Mouse (Mus musculus): Measurements from ENCODE around the gene Tmem214. TPM values are rescaled to one million over a fixed set of nuclear protein-coding genes. Genes with fewer than 3 reads are reported as not detected.

Gene Tmem214
- total RNA-seq (2021): 10 to 100 TPM; 63.7 to 68.0 TPM
- long read RNA-seq, experiment 1, full-length matches to known transcripts: 92 of 132 reads
- long read RNA-seq, experiment 1, partial matches to known transcripts: 16 of 132 reads
- long read RNA-seq, experiment 1, other reads (novel, unspliced or antisense): 24 of 132 reads
- long read RNA-seq, experiment 2, full-length matches to known transcripts: 76 of 105 reads
- long read RNA-seq, experiment 2, partial matches to known transcripts: 11 of 105 reads
- long read RNA-seq, experiment 2, other reads (novel, unspliced or antisense): 18 of 105 reads

- DNase-seq (ENCODE audit: low spot score in 2 of 2): no peak
These were observed at the start of gene Tmem214 for GRCm38 (mm10) chr5:30867712-30868111. Gene Tmem214 (plus strand): TSS chr5:30868012.

DNA sequence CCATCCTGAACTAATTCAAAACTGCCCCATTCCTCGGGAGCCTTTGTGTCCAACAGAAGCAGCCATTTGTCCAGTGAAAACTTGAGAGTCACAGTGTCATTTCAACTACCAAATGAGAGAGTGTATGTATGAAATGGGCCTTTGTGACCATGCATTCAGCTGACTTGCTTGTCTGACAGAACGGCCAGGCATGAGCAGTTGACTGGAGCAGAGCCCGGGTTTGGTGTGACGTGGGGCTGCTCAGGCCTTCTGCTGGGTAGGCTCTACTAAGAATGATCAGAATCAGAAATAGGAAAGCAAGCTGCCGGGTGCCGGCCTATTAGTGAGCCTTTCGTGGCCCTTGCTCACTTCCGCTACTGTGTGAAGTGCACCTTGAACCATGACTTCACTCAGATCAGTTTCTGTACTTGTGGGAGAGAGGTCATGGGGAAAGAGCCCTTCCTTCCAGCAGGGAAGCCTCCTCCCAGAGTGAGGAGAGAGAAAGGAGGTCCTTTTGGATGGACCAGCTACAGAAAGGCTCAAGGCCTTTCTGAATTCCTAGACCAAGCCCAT is 49.0 kb upstream of the Tmem214 start:
- DNase-seq (ENCODE audit: low spot score in 2 of 2): peak in 1 of 2 experiments; percentile 21

GRCm38 (mm10) chr5:30822689-30823088 is 45.1 kb upstream of the Tmem214 start:
- DNase-seq (ENCODE audit: low spot score in 2 of 2): no peak

- no peak for DNase-seq (ENCODE audit: low spot score in 2 of 2)
These were observed 44.7 kb upstream of the Tmem214 start for GRCm38 (mm10) chr5:30823091-30823490.

DNA sequence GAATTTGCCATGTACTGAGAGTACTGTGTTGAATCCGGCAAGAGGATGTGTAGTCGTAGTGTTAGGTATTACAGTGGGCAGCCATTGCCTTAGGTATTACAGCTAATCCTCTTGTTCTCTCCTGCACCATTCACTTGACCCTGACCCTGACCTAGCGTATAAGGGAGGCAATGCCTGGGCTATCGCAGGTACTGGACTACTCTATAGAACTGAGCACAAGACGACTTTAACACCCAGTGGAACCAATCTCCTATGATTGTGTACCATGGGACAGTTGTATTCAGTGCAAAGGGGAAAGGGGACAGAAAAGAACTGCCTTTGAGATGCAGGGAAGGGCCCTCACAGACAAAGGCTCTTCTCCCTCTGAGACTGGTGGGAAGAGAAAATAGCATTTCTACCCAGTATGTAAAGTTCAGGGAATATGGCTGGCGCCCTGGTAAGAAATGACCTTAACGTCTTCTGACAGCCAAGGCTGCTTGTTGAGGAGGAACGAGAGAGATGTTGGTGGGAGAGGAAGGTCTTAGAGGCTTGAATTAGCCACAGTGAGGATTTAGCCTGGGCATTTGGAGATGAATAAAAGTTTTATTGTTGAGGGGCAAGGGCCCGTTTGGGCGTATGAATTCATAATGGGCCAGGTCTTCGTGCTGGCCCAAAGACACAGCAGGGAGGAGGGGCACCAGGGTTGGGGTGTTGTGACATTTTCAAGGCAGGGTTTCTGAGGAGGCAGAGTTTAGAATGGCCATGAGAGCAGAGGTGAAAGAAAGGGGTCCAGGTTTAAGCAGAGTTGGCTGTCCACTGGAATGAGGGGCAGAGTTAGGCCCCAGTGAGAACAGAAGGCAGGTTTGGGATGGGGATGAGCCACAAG is 43.5 kb upstream of the Tmem214 start:
- DNase-seq (ENCODE audit: low spot score in 2 of 2): no peak

DNA sequence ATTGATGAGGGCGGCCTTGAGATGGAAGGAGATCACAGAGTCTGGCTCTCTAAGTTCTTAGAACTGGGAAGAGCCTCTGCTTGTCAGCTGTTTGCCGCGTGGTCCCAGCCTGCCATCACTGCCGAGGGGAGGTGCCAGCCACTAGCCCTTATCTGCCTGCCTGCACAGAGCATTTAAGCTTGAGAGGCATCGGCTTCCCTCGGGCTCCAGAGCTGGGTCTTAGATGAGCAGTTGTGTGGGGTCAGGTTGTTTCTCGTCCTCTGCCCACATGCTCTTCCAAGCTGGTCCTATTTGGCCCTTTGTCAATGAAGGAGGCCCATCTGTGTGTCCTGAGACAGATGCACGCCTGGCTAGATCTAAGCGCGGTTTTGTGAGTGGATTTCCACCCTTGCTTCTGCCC is 42.6 kb upstream of the Tmem214 start:
- no peak for DNase-seq (ENCODE audit: low spot score in 2 of 2)

GRCm38 (mm10) chr5:30825821-30826220 is 42.0 kb upstream of the Tmem214 start:
- no peak for DNase-seq (ENCODE audit: low spot score in 2 of 2)

GRCm38 (mm10) chr5:30833416-30833815 is 34.4 kb upstream of the Tmem214 start:
- no peak for DNase-seq (ENCODE audit: low spot score in 2 of 2)

DNA sequence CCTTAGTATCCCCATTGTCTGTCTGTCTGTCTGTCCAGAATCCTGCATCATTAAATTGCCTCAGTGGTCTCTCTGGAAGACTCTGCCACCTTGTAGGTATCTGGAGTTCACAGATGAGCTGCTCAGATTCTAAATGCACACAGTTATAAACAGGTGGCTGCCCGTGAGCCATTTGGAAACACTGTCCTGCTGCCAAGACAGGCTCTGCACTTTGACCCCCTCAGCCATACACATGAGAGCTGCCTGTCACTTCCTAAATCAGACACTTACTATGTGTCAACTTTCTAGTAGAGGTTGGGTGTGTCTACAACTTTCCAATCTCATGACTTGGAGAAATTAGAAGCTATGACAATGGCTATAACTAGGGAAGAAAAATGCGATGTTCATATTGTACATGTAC is 28.1 kb upstream of the Tmem214 start:
- no peak for DNase-seq (ENCODE audit: low spot score in 2 of 2)

GRCm38 (mm10) chr5:30841896-30842295 is 25.9 kb upstream of the Tmem214 start:
- DNase-seq (ENCODE audit: low spot score in 2 of 2): no peak

DNA sequence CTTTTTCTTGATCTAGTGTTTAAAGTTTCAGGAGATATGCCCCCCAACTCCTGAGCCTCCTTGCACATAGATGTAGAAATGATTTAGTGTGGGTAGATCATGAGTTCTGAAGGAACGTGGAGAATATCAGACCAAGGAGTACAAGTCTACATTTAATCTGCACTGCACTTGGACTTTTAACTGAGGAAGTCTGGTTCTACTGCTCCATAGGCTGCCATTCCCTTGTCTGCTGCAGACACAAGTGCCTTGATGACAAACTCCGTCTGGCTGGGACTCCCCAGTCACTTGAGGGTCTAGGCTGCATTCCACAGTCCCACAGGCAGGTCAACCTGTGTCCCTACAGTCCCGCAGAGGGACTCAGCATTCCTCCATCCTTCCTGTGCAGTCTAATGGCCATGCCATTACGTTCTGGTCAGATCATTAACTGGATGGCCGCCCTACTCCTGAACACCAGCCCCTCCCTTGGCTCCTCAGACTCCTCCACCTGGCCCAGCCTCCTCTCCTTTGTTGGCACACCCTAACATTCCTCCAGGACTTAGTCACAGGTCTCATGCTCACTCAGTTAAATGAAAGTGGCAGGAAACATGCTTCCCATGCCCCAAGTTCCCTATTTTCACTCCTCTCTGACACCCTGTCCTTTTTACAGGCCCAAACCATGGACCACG is 17.8 kb upstream of the Tmem214 start:
- DNase-seq (ENCODE audit: low spot score in 2 of 2): no peak

DNA sequence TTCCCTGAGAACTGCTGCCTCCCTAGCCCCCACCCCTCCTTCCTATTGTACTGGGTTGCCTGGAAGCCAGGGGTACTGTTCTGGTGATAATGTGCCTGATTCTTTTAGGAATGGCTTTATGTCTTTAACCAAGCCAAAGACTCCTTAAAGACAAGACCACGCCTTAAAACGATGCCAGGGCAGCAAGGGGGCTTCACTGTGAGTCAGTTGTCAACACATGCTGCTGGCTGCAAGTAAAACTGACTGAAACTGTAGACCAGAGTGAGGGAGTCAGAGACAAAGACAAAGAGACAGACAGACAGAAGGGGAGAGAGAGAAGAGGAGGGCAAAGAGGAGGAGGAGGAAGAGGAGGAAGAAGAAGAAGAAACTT is 17.3 kb upstream of the Tmem214 start:
- DNase-seq (ENCODE audit: low spot score in 2 of 2): no peak

- no peak for DNase-seq (ENCODE audit: low spot score in 2 of 2)
These were observed 14.3 kb upstream of the Tmem214 start for GRCm38 (mm10) chr5:30853522-30853921.

GRCm38 (mm10) chr5:30855674-30856073 is 12.1 kb upstream of the Tmem214 start:
- no peak for DNase-seq (ENCODE audit: low spot score in 2 of 2)

DNA sequence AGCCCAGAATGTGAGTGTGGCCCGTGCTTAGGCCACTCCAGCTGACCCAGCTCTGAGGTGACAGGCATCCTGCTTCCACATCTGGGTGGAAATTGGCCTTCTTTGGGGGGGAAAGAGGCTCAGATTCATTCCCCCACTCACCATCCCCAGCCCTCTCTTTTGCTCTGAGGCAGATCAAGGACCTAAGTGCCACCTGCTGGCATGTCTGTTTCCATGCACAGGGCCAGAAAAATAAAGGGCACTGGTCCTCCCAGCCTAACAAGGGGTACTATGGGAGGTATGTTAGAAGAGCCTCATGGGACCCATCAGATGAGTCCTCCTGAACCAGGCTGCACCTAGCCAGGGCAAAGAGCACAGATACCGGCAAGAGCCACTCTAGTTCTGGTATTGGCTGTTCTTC is 11.7 kb upstream of the Tmem214 start:
- no peak for DNase-seq (ENCODE audit: low spot score in 2 of 2)

DNA sequence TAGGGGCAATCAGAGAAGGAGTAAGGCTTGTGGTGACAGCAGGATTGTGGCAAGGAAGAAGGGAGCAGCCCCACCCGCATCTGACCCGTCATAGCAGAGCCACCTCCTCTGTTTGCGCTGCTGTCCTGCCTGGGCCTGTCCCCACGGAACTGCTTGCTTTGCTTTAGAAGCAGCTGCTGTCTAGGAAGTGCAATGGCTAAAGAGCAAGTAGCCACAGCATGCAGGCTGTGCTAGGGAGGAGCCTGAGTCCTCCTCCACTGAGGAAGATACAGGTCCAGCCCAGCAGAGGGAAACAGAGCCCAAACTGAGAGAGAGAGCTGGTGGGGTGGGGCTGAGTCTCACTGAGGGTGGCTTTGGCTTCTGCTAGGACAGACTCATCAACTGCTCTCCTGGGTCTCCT is 4.0 kb upstream of the Tmem214 start:
- no peak for DNase-seq (ENCODE audit: low spot score in 2 of 2)

DNA sequence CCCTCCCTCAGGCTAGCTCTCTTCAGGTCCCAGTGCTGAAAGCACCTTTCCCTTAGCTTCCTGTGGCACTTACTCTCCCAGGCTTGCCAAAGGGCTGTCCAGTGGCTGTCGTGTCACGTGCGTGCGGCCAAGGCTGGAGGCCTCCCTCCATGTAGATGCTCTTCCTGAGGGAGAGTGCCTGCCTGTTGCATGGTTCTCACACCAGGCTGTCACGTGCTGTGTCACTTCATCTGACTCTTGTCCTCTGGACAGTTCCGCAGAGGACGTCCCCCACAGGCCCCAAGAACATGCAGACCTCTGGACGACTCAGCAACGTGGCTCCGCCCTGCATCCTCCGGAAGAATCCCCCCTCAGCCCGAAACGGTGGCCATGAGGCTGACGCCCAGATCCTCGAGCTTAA is 3.5 kb upstream of the Tmem214 start:
- DNase-seq (ENCODE audit: low spot score in 2 of 2): no peak

GRCm38 (mm10) chr5:30866871-30867270 is 941 bp upstream of the Tmem214 start:
- DNase-seq (ENCODE audit: low spot score in 2 of 2): no peak

DNA sequence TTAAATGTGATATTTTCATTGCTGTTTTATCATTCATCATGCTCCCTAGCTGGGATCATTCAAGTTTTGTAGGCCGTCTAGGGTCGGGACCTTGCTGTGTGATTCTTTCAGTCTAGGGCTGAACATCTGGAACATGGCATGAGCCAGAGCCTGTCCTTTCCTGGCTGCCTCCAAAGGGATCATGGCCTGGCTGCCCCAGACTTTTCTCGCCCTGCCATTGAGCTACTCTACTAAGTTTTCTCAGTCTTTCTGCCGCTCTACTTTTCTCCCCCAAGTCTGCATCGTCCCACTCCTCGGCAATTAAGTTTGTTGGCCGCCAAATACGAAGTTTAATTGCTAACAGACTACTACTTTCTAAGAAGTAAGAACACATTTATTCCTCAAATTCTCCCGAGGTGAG is 1.2 kb downstream of the Tmem214 start:
- no peak for DNase-seq (ENCODE audit: low spot score in 2 of 2)

DNA sequence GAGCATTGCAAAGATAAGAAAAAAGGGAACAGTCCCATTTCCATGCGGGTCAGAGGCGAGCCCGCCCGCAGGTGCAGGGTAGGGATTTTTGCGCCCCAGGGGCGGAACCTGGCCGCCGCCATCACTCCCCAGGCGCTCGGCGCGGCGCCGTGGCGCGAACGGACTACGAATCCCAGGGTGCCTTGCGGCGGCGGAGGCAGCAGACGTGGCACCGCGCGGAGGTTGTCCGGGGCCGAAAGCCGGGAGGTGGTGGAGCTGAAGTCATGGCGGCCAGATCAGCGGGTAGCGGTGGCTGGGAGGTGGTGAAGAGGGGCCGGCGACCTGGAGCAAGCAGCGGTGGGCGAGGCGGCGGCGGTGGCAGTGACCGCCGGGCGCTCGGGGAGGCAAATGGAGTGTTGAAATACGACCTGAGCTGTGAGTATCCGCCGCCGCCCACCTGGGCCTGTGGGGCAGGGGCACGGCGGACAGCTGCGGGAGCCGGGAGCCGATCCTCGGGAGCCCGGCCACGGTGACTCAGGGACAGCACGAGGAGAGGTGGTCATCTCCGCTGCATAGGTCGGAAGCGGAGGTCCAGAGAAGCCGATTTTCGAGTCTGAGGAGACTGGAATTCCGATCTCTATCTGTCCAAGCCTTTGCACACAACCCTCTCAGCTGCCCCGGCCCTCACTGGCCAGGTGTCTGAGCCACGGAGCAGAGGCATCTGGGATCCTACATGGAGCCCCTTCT is 1.8 kb downstream of the Tmem214 start:
- DNase-seq (ENCODE audit: low spot score in 2 of 2): peak; percentile 94 to 96

- no peak for DNase-seq (ENCODE audit: low spot score in 2 of 2)
These were observed 2.3 kb downstream of the Tmem214 start for GRCm38 (mm10) chr5:30870131-30870406.

Data from left cerebral cortex, adult 18-20 months (tissue).